Mouse (Mus musculus) heart, embryonic 13.5 days (tissue): ENCODE results near the gene Zfp526. TPM values are rescaled to one million over a fixed set of nuclear protein-coding genes. Genes with fewer than 3 reads are reported as not detected.

Experiments
- ATAC-seq: fragments of 200-750 bp; cut with Nextera tagmentation; 2 replicates; pipeline ENCODE4 v1.8.0; 2017; ENCODE audit warnings: moderate TSS enrichment; ENCODE audit not compliant: insufficient number of reproducible peaks, low FRiP score, low TSS enrichment; ENCODE audit errors: extremely low read depth
- H3K27ac ChIP-seq: fragments of 300-500 bp; sonication (generic); replicated peaks from 2 replicates; pipeline ENCODE4 v1.5.1; 2015; ENCODE audit warnings: moderate library complexity, mild to moderate bottlenecking, inconsistent platforms
- H3K27me3 ChIP-seq: fragments of 300-500 bp; sonication (generic); replicated peaks from 2 replicates; pipeline ENCODE4 v1.6.1; 2015; ENCODE audit warnings: mild to moderate bottlenecking, inconsistent platforms
- H3K36me3 ChIP-seq: fragments of 300-500 bp; sonication (generic); 2 replicates; pipeline ENCODE4 v1.6.1; 2015; ENCODE audit warnings: mild to moderate bottlenecking, inconsistent platforms
- H3K4me1 ChIP-seq: fragments of 300-500 bp; sonication (generic); 2 replicates; pipeline ENCODE4 v1.6.1; 2015; ENCODE audit warnings: inconsistent platforms
- H3K4me2 ChIP-seq: fragments of 300-500 bp; sonication (generic); 2 replicates; pipeline ENCODE4 v1.6.1; 2015; ENCODE audit warnings: inconsistent platforms, mild to moderate bottlenecking, moderate library complexity
- H3K4me3 ChIP-seq: fragments of 300-500 bp; sonication (generic); 2 replicates; pipeline ENCODE4 v1.5.1; 2015; ENCODE audit warnings: moderate library complexity, mild to moderate bottlenecking, inconsistent platforms
- H3K9ac ChIP-seq: fragments of 300-500 bp; sonication (generic); 2 replicates; pipeline ENCODE4 v1.6.1; 2015; ENCODE audit warnings: inconsistent platforms, mild to moderate bottlenecking, moderate library complexity
- H3K9me3 ChIP-seq: fragments of 300-500 bp; sonication (generic); 2 replicates; pipeline ENCODE4 v1.6.1; 2016; ENCODE audit warnings: inconsistent platforms
- WGBS: fragments of 180-500 bp; shearing (Covaris S2); methylation state at CpG from one replicate; pipeline ENCODE4 v1.1.7; 2015; ENCODE audit warnings: mixed read lengths; 5-methylcytosine and 5-hydroxymethylcytosine counted together
- polyA plus RNA-seq: library from polyadenylated mRNA; unstranded; fragments of >200 nt; fragmentation: Nextera tagmentation; extraction: Ambion mirVana; gene quantifications from 2 replicates; pipeline ENCODE4 v1.2.1, GENCODE M21; 2015

The Zfp526 gene
- polyA plus RNA-seq, 1 experiment from 2014 or later, result 2.1 TPM

DNA sequence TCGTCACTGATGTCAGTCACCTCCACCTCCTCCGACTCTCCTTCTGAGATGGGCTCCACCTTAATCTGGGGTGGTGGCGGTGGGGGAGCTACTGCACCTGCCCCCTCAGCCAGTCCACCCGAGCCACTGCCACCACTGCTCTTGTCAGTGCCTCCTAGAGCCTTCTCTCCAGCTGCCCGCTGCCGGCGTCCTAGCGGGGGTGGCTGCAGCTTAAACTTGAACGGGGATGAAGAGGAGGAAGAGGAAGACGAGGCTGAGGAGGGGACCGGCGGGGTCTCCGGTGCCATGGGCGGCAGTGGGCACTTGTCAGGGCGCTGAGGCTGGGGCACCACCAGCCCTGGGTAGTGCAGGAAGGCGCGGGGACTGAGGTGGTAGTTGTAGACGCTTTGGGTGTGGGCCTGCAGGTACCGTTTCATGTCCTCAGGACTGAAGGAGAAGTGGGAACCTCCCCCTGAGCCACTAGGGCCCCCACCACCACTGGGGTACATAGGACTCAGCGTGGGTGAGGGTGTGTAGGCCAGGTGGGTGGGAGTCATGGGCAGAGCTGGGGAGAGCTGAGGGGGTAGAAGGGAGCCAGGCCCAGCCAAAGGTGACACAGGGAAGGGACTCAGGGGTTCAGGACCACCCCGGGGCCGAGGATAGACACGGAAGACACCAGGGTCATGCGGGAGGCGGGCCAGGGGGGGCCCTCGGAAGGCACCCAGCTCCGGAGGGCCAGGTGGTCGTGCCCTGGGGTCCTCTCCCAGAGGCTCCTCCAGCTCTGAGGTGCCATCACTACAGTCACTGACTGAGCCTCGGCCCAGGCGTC, 23.5 kb downstream of the Zfp526 start:
- H3K27me3 ChIP-seq, result no peaks in the 10 kb centered on the region
- H3K4me1 ChIP-seq, result peaks cover 74% of the 10 kb centered on the region
- ATAC-seq, result no peak
- peak overlapping the region; percentile 100 for H3K27ac ChIP-seq
- H3K9ac ChIP-seq, result peak overlapping the region; percentile 45; the same call in 1 of the 2 replicates
- H3K9me3 ChIP-seq, result no peaks in the 10 kb centered on the region
- no peak overlapping the region for H3K4me2 ChIP-seq
- H3K36me3 ChIP-seq, result peaks cover 59% of the 10 kb centered on the region
- 87% methylated on average over 30 of the region's 30 CpGs for WGBS
- H3K4me3 ChIP-seq, result no peak overlapping the region

DNA sequence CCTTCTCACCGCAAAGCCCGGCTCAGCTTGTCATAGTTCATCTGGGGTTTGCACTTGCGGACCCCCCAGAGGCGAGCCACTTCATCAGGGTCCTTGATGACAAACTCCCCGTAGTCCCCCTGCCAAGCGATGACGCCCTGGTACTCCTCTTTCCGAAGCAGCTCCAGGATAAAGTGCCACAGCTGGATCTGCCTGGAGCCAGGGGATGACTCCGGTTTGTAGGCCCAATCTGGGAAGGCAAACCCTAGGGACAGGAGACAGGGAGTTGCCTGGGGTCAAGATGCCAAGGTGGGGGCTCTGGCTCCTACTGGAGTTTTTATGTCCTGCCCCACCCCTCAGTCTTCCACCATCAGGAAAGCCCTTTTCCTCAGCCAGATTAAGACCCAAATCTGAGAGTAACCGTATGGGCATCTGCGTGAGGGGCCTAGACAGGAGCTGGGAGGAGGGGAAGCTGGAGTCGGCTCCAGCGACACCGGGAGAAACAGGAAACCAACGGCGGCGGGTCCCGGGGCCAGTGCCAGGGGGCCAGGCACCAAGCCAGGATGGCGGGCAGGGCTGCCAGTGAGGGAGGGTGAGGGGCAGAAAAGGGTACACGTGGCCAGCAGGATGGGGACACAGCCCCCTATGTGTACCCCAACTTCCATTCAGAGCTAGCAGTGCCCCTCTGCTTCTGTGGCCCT, 25.0 kb downstream of the Zfp526 start:
- peak overlapping the region; percentile 100 for H3K27ac ChIP-seq
- no peaks in the 10 kb centered on the region for H3K27me3 ChIP-seq
- peak overlapping the region; percentile 100 for H3K9ac ChIP-seq
- peaks cover 51% of the 10 kb centered on the region for H3K36me3 ChIP-seq
- H3K4me2 ChIP-seq, result peak overlapping the region; percentile 96
- H3K4me3 ChIP-seq, result peak overlapping the region; percentile 99
- no peak for ATAC-seq
- H3K4me1 ChIP-seq, result peaks cover 65% of the 10 kb centered on the region
- H3K9me3 ChIP-seq, result no peaks in the 10 kb centered on the region
- WGBS, result 53% methylated on average over 20 of the region's 20 CpGs

DNA sequence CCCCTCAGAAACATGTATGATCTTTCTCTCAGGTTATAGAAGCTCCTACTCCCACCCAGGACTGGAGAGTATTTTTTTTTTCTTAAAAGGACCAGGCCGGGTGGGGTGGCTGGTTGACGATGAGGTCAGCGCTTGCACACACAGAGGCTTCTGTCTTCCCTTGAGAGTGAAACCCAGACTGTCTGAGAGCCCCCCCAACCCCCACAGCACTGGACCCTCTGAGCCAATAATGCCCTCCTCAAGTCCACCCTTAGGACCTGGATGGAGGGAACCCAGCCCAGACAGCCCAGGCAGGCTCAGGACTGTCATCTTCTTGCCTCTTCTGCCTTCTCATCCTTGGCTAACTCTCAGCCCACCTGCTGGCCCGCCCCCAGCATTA, 25.5 kb downstream of the Zfp526 start:
- WGBS, result 35% methylated on average over 4 of the region's 4 CpGs
- H3K9me3 ChIP-seq, result no peaks in the 10 kb centered on the region
- H3K4me1 ChIP-seq, result peaks cover 65% of the 10 kb centered on the region
- H3K9ac ChIP-seq, result peak overlapping the region; percentile 100
- peak overlapping the region; percentile 96 for H3K4me2 ChIP-seq
- ATAC-seq, result no peak
- no peaks in the 10 kb centered on the region for H3K27me3 ChIP-seq
- H3K27ac ChIP-seq, result peak overlapping the region; percentile 100
- H3K4me3 ChIP-seq, result peak overlapping the region; percentile 99
- peaks cover 46% of the 10 kb centered on the region for H3K36me3 ChIP-seq

DNA sequence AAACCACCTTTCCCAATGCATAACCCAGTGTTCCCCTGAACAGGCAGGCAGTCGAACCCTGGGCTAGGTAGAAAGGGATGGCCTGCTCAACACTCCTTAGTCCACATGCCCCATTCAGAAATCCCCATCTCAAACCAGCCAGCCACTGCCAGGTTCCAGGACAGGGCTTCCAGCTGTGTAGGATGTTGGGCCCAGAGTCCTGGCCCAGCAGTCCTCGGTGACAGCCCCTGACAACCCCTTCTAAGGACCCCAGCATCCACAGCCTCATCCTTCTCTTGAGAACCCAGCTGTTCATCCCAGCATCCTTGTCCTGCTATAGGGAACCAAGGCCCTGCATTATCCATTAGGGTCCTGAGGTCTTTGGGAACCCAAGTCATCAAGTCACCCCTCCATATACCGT, 26.3 kb downstream of the Zfp526 start:
- Histone ChIP-seq H3K4me1 (peaks cover 71% of the 10 kb centered on the region), H3K4me2 (peak overlapping the region; percentile 96), H3K9ac (peak overlapping the region; percentile 100), H3K27ac (peak overlapping the region; percentile 100), H3K27me3 (no peaks in the 10 kb centered on the region), H3K9me3 (no peaks in the 10 kb centered on the region), H3K4me3 (peak overlapping the region; percentile 99), H3K36me3 (peaks cover 38% of the 10 kb centered on the region)
- no peak for ATAC-seq
- WGBS, result 10% methylated on average over 3 of the region's 3 CpGs

DNA sequence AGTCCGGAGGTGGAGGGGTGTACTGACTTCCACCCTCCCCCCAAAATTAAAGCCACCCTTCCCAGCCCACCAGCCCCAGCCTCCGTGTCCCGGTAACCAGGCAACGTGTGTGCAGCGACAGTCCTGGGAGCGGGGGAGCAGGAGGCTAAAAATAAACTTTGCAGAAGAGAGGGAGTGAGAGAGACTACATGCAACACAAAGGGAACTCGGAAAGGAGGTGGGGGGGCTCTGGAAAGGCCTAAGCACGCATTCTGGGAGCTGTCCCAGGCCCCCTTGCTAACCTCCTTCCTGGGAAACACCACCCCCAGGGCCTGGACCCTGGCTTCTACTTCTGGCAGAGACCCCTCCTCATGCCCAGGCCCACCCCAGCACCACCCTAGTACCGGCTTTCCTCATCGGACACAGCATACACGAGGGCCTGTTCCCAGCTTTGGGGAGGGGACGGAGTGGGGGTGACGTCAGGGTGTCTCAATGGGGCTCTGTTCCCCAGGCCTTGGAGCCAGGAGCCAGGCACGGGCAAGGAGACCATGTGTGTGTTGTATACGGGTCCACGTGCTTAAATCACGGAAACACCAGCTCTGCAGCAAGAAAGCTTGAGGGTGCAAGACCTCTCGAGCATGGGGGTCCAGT, 26.9 kb downstream of the Zfp526 start:
- Histone ChIP-seq H3K4me3 (peak overlapping the region; percentile 99), H3K4me1 (peaks cover 68% of the 10 kb centered on the region), H3K36me3 (peaks cover 32% of the 10 kb centered on the region), H3K9ac (peak overlapping the region; percentile 100), H3K27ac (peak overlapping the region; percentile 100), H3K4me2 (peak overlapping the region; percentile 96), H3K9me3 (no peaks in the 10 kb centered on the region), H3K27me3 (no peaks in the 10 kb centered on the region)
- no peak for ATAC-seq
- WGBS, result 1% methylated on average over 18 of the region's 18 CpGs

DNA sequence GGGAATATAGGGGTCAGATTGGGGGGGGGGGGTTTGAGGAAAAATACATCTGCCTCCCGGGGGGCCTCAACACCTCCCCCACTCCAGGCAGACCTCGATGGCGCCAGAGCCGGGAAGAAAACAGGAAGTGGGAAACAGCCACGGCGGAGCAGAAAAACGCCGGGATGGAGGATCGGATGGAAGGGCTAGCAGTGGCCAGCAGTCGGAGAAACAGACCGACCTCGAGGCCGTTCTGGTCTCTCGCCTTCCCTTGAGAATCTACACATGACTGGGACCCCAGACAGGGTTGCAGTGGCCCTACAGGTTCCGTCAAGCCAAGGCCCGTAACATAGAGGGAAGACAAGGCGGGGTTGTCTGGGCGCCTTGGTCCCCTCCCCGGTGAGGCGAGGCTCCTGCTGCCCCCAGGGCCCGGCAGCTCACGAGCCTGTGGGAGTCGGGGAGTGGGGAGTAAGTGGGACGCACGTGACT, 27.7 kb downstream of the Zfp526 start:
- peaks cover 61% of the 10 kb centered on the region for H3K4me1 ChIP-seq
- no peak; the same call in 1 of the 2 replicates for ATAC-seq
- under 1% methylated on average over 25 of the region's 25 CpGs for WGBS

DNA sequence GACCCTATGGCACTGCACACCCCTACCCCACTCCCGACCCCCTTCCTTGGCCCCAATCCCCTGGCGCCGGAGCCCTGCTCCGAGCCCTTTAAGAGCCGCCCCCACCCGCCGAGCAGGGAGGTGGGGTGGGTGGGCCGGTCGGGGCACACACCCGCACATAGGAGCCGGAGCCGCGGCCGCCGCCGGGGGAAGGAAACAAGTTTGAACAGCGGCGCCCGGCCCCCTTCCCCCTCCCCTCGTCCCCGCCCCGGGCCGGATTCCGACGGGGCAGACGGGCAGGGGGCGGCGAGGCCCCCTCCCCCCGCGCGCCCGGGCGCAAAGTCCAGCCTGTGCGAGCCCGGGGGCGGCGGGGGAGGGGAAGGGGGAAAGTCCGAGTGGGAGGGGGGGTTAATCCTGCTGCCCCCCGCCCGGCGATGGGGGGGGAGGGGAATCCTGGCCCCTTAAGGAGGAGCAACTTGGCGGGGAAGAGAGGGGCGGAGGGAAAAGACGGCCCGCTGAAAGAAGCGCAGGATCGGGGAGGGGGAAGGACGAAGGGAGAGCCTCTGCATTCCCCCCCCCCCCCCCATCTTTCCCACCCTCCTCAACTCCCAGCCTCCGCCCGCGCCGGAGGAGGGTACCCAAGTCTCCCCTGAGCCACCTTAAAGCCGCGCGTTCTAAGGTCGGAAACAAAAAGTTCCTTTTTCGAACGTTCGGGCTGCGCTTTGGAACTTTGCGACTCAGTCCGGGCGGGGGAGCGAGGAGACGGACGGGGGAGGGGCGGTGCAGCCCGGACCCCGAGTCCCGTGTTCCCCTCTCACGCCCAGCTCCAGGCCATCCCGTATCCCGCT, 28.3 kb downstream of the Zfp526 start:
- ATAC-seq, result peak; percentile 37
- Histone ChIP-seq H3K4me3 (peak overlapping the region; percentile 99), H3K9ac (peak overlapping the region; percentile 100), H3K27me3 (no peaks in the 10 kb centered on the region), H3K4me2 (peak overlapping the region; percentile 96), H3K9me3 (no peaks in the 10 kb centered on the region), H3K27ac (peak overlapping the region; percentile 100), H3K4me1 (peaks cover 56% of the 10 kb centered on the region), H3K36me3 (peaks cover 18% of the 10 kb centered on the region)
- under 1% methylated on average over 38 of the region's 73 CpGs for WGBS

More for the DNA sequence above, 27.7 kb downstream of the Zfp526 start:
- no peaks in the 10 kb centered on the region for H3K9me3 ChIP-seq
- peak overlapping the region; percentile 100 for H3K27ac ChIP-seq
- peak overlapping the region; percentile 100 for H3K9ac ChIP-seq
- H3K4me3 ChIP-seq, result peak overlapping the region; percentile 99
- H3K36me3 ChIP-seq, result peaks cover 24% of the 10 kb centered on the region
- no peaks in the 10 kb centered on the region for H3K27me3 ChIP-seq
- peak overlapping the region; percentile 96 for H3K4me2 ChIP-seq

DNA sequence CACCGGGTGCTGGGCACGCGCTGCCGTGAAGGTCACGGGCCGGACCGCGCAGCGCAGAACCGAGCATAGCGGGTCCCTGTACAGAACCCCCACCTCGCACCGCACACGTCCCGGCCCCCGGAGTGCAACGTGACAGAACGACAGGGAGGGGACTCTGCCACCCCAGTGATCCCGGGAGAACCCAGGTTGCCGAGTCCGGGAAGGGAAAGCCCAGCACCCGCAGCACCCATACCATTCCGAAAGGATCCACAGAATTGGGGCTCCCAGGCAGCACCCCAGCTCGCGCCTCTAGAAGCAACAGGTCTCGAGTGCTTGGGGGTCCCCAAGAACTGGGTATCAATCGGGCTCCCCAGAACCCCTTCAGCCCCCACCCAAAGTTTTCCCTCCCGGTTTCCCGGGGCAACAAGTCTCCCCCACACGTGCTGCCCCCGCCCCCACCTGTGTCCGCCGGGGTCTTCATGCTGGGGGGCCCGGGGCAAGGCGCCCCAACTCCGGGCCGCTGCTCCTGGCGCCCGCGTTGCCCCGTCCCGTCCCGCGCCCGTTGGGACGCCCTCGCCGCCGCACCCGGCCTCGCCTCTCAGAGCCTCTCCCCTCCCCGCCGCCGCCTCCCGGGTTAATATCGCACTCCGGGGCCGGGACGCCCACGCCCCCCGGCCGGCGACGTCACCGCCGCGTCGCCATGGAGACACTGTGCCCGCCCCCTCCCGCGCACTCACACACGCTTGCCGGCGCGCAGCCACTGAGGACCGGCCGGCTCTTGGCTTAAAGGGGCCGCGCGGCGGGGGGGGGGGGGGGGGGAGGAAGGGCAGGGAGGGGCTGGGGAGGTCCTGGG, 29.1 kb downstream of the Zfp526 start, which contains the start of gene Erf:
Gene Erf (minus strand): TSS at position 621 of the 832 bp plus-strand sequence.
- H3K4me1 ChIP-seq, result peaks cover 47% of the 10 kb centered on the region
- H3K9ac ChIP-seq, result peak within 1 kb of the TSS; percentile 100
- no peaks in the 10 kb centered on the region for H3K27me3 ChIP-seq
- H3K27ac ChIP-seq, result peak within 1 kb of the TSS; percentile 100
- 1% methylated on average over 70 of the region's 81 CpGs for WGBS
- peak within 1 kb of the TSS; percentile 96 for H3K4me2 ChIP-seq
- peak within 1 kb of the TSS; percentile 99 for H3K4me3 ChIP-seq
- H3K36me3 ChIP-seq, result peaks cover 9% of the 10 kb centered on the region
- peak; percentile 75 for ATAC-seq
- no peaks in the 10 kb centered on the region for H3K9me3 ChIP-seq

DNA sequence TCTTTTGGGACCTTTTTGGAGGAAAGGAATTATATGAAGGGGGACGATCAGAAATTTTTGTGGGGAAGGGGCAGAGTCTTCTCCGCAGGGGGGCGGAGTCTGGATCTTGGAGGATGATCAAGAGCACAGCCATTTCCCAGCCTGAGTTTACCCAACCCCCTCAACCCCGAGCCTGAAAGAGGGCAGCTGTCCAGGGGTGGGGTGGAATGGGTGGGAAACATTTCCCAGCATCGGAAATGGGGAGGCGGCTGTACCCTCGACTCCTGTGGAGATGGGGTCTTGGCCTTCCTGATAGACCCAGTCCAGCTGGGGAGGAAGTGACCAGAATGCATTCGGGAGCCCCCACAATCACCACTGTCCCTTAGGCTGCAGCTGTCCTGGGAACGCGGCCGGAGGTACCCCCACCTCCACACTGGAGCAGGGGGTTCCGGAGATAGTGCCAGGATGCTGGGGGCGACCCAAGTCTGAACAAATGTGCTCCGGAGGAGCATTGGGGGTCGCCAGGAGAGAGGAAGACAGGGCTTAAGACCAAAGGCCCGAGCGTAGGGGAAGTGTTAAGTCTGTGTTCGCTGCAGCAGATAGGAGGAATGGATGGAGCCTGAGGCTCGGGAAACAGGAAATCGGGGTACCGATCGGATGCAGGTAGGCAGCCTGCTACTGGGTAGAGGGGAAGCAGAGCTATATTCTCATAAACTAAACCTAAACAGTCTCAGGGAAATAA, 30.0 kb downstream of the Zfp526 start:
- Histone ChIP-seq H3K4me3 (peak overlapping the region; percentile 99), H3K27me3 (no peaks in the 10 kb centered on the region), H3K4me2 (peak overlapping the region; percentile 96), H3K4me1 (peaks cover 39% of the 10 kb centered on the region), H3K9ac (peak overlapping the region; percentile 100), H3K9me3 (no peaks in the 10 kb centered on the region), H3K36me3 (peaks cover under 1% of the 10 kb centered on the region; the same call in 1 of the 2 replicates), H3K27ac (peak overlapping the region; percentile 100)
- ATAC-seq, result no peak
- 2% methylated on average over 22 of the region's 22 CpGs for WGBS
